Mouse (Mus musculus) intestine, embryonic 14.5 days (tissue): Measurements from ENCODE around the gene Upf2. TPM values are rescaled to one million over a fixed set of nuclear protein-coding genes. Genes with fewer than 3 reads are reported as not detected.
"Not testable (repeated sequence)": the region's sequence is repeated elsewhere in the genome, so short reads cannot be mapped to it uniquely, and the experiment has no call there.

Experiments
- ATAC-seq: fragments of 200-750 bp; cut with Nextera tagmentation; replicated peaks from 2 replicates; pipeline ENCODE4 v1.8.0; 2017; ENCODE audit warnings: low read depth, moderate number of reproducible peaks, moderate TSS enrichment, moderate library complexity; ENCODE audit not compliant: low FRiP score, low TSS enrichment
- DNase-seq: peaks from one replicate; pipeline ENCODE4 v3.0.0-alpha.2; 2018; ENCODE audit warnings: low spot score
- H3K27ac ChIP-seq: fragments of 300-500 bp; sonication (generic); 2 replicates; pipeline ENCODE4 v1.5.1; 2014; ENCODE audit warnings: low read depth, mild to moderate bottlenecking, control low read depth
- H3K27me3 ChIP-seq: fragments of 300-500 bp; sonication (generic); replicated peaks from 2 replicates; pipeline ENCODE4 v1.6.1; 2014; ENCODE audit warnings: low read length, control low read depth; ENCODE audit not compliant: control insufficient read depth, insufficient read depth
- H3K36me3 ChIP-seq: fragments of 300-500 bp; sonication (generic); 2 replicates; pipeline ENCODE4 v1.6.1; 2014; ENCODE audit warnings: low read length, control low read depth; ENCODE audit not compliant: control insufficient read depth, insufficient read depth
- H3K4me1 ChIP-seq: fragments of 300-500 bp; sonication (generic); replicated peaks from 2 replicates; pipeline ENCODE4 v1.6.1; 2014; ENCODE audit warnings: low read length, control low read depth, mixed read lengths; ENCODE audit not compliant: control insufficient read depth, insufficient read depth
- H3K4me2 ChIP-seq: fragments of 300-500 bp; sonication (generic); 2 replicates; pipeline ENCODE4 v1.6.1; 2014; ENCODE audit warnings: low read length
- H3K4me3 ChIP-seq: fragments of 300-500 bp; sonication (generic); 2 replicates; pipeline ENCODE4 v1.5.1; 2014; ENCODE audit warnings: low read depth, low read length, control low read depth, mixed read lengths
- H3K9ac ChIP-seq: fragments of 300-500 bp; sonication (generic); 2 replicates; pipeline ENCODE4 v1.6.1; 2014; ENCODE audit warnings: mild to moderate bottlenecking, low read length
- H3K9me3 ChIP-seq: fragments of 300-500 bp; sonication (generic); 2 replicates; pipeline ENCODE4 v1.6.1; 2016; ENCODE audit warnings: low read length, control low read depth; ENCODE audit not compliant: control insufficient read depth
- WGBS: fragments of 180-500 bp; shearing (Covaris S2); extraction: QIAGEN DNeasy Blood & Tissue Kit; methylation state at CpG from one replicate; pipeline ENCODE4 v1.1.7; 2014; 5-methylcytosine and 5-hydroxymethylcytosine counted together
- polyA plus RNA-seq: library from polyadenylated mRNA; unstranded; fragments of >200 nt; fragmentation: Nextera tagmentation; extraction: Ambion mirVana; gene quantifications from 2 replicates; pipeline ENCODE4 v1.2.1, GENCODE M21; 2014

Upf2 gene
- polyA plus RNA-seq, 1 experiment from 2014 or later = 11.5 TPM

DNA sequence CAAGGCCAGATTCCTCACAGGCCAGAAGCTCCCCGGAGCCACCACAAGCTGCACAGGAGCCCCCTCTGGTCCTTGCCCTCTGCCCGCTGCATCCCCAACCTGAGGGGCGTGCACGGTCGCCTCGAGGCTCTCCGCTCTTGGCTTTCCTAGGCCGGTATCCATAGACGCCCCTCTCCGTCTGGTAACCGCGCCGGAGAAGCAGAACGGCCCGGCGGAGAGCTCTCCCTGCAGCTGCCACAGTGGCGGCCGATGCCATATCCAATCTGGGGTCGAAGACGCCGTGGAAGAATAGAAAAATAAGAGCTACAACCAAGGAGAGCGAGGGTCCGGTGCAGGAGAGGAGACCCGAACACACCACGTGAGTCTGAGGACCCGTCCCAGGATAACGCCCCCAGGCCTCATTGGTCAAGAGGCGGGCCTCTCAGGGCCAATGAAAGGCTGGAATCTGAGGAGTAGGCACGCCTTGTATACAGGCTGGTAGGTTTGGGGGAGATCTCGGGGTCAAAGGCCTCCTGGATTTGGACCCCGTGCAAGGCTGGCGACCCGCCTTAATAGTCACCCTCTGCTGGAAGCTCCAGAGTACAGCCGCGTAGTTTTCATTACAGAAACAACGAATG is 8.7 kb upstream of the Upf2 start, which contains the start of gene Dhtkd1:
Dhtkd1 (minus strand) TSS at position 377 of the 617 bp plus-strand sequence.
- peak; percentile 83 for DNase-seq
- H3K27me3 ChIP-seq = no peaks in the 10 kb centered on the region
- peak within 1 kb of the TSS; percentile 69 for H3K4me2 ChIP-seq
- WGBS = under 1% methylated on average over 36 of the region's 36 CpGs
- no peaks in the 10 kb centered on the region for H3K9me3 ChIP-seq
- H3K4me3 ChIP-seq = peak within 1 kb of the TSS; percentile 60
- H3K27ac ChIP-seq = no peak within 1 kb of the TSS
- ATAC-seq = peak; percentile 96
- H3K36me3 ChIP-seq = no peaks in the 10 kb centered on the region
- H3K9ac ChIP-seq = peak within 1 kb of the TSS; percentile 58
- no peaks in the 10 kb centered on the region for H3K4me1 ChIP-seq

DNA sequence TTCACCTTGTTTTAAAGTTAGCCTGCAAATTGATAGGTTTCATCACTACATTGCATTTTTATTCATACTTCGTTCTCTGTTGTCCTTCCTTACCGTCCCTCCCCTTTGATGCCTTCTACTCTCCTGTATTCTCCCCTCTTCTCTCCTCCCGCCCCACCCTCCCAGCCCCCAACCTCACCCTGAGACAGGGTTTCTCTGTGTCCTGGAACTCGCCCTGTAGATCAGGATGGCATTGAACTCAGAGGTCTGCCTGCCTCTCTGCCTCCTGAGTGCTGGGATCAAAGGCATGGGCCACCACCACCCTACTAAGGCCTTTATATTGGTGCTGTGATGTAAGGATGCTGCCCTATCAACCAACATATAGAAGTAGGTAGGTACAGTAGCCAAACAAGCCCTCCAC is 8.2 kb upstream of the Upf2 start:
- no peak for ATAC-seq
- no peak for DNase-seq
- no peaks in the 10 kb centered on the region for H3K9me3 ChIP-seq
- 33% methylated on average over 4 of the region's 4 CpGs for WGBS
- no peak overlapping the region for H3K27ac ChIP-seq
- no peak overlapping the region; the same call in 1 of the 2 replicates for H3K9ac ChIP-seq
- no peaks in the 10 kb centered on the region for H3K27me3 ChIP-seq
- H3K36me3 ChIP-seq = no peaks in the 10 kb centered on the region
- H3K4me3 ChIP-seq = peak overlapping the region; percentile 60
- no peaks in the 10 kb centered on the region for H3K4me1 ChIP-seq
- H3K4me2 ChIP-seq = peak overlapping the region; percentile 69

DNA sequence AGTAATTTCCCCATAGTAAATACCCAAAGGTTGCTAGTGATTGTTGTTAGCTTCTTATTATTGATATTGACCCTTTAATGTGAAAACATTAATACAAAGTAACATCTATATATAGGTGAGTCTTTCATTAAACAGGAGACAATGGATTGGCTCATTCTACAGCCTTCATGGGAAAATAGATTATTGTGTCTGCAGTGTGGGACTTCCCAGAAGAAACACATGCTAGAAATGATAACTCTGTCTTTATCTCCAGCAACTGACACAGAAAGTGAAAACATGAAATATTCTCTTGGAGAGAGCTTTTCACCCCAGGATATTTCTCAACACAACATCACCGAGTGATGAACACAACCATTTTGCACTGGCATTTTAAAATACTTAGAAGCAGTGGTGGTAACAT is 5.6 kb upstream of the Upf2 start:
- H3K4me2 ChIP-seq = no peak overlapping the region
- no peaks in the 10 kb centered on the region for H3K9me3 ChIP-seq
- no peak overlapping the region for H3K4me3 ChIP-seq
- H3K4me1 ChIP-seq = no peaks in the 10 kb centered on the region
- no peak for DNase-seq
- no peak overlapping the region for H3K27ac ChIP-seq
- H3K9ac ChIP-seq = no peak overlapping the region
- no peak for ATAC-seq
- H3K36me3 ChIP-seq = no peaks in the 10 kb centered on the region
- H3K27me3 ChIP-seq = no peaks in the 10 kb centered on the region
- 78% methylated on average over 1 of the region's 1 CpGs for WGBS

DNA sequence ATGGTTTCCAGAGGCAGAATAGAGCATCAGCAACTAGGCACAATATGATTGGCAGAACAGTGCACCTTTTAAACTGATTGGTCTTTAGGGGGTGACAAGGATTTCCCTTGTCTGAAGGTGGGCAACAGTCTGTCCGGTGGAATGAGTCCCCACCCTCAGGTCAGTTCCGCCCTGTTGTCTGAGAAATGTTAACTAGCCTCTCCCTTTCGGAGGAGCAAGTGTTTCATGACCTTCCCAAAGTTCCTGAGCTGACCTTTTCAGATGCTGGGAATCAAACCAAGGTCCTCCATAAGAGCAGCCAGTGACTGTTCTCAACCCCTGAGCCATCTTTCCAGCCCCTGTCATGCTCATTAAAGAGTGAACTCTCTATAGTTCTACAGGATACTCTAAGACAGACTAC is 4.4 kb upstream of the Upf2 start:
- Histone ChIP-seq H3K4me2 (no peak overlapping the region), H3K27ac (no peak overlapping the region), H3K36me3 (no peaks in the 10 kb centered on the region), H3K9ac (no peak overlapping the region), H3K9me3 (no peaks in the 10 kb centered on the region), H3K4me3 (no peak overlapping the region), H3K4me1 (no peaks in the 10 kb centered on the region), H3K27me3 (no peaks in the 10 kb centered on the region)
- ATAC-seq (no peak), DNase-seq (no peak)
- 95% methylated on average over 3 of the region's 3 CpGs for WGBS

DNA sequence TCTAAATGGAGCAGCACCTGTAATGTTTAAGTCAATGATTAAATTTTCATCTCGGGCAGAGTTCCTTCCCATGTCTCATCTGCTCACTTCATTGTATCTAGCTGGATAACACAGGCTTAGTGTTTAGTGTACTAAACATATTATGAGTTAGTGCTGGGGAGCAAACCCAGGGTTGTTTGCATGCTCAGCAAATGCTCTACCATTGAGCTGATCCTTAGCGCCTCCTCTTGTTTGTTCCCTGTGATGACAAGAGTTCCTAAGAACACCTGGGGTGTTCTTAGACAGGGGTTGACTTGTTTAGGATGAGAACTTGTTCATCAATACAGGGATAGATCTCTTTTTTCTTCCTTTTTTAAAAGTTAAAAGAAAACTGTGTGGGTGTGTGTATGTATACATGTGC is 2.3 kb upstream of the Upf2 start:
- no peak overlapping the region for H3K4me3 ChIP-seq
- ATAC-seq (no peak), DNase-seq (no peak)
- no peaks in the 10 kb centered on the region for H3K9me3 ChIP-seq
- 93% methylated on average over 2 of the region's 2 CpGs for WGBS
- H3K9ac ChIP-seq = no peak overlapping the region
- no peak overlapping the region for H3K27ac ChIP-seq
- H3K36me3 ChIP-seq = no peaks in the 10 kb centered on the region
- H3K4me1 ChIP-seq = peaks cover 6% of the 10 kb centered on the region; the same call in 1 of the 2 replicates
- H3K27me3 ChIP-seq = no peaks in the 10 kb centered on the region
- H3K4me2 ChIP-seq = no peak overlapping the region

DNA sequence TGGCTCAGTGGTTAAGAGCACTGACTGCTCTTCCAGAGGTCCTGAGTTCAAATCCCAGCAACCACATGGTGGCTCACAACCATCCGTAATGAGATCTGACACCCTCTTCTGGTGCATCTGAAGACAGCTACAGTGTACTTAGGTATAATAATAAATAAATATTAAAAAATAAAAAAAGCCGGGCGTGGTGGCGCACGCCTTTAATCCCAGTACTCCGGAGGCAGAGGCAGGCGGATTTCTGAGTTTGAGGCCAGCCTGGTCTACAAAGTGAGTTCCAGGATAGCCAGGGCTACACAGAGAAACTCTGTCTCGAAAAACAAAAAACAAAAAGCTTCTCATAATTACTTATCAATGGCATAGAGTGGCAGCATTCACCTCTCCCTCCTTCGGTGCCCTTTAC is 1.4 kb upstream of the Upf2 start:
- DNase-seq, H3K4me1 ChIP-seq, ATAC-seq, H3K27ac ChIP-seq, H3K9me3 ChIP-seq, H3K9ac ChIP-seq, H3K36me3 ChIP-seq, H3K27me3 ChIP-seq: not testable (repeated sequence)
- H3K4me3 ChIP-seq = peak overlapping the region; percentile 81
- peak overlapping the region; percentile 67 for H3K4me2 ChIP-seq
- WGBS = 95% methylated on average over 9 of the region's 9 CpGs

DNA sequence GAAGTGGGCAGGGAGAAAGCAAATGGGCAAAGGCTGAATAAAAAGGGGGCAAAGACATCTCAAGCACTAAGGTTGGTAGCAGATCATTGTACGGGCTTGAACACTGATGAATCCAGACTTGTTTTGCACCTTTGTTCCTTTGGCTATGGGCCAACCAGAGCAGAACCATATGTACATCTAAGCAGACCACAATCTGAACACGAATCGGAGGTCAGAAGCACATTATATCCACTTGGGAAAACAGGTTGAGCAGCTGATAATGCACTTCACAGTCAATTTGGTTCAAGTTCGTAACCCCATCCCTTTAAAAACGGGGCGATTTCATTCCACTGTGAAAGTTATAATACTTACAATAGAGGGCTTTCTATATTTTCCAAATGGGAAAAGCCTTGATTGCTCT is 964 bp upstream of the Upf2 start:
- peak overlapping the region; percentile 80 for H3K27ac ChIP-seq
- peak overlapping the region; percentile 81 for H3K4me3 ChIP-seq
- peak; percentile 54 for DNase-seq
- peak overlapping the region; percentile 73 for H3K9ac ChIP-seq
- no peak for ATAC-seq
- 7% methylated on average over 6 of the region's 6 CpGs for WGBS
- H3K9me3 ChIP-seq = no peaks in the 10 kb centered on the region
- peaks cover 6% of the 10 kb centered on the region; the same call in 1 of the 2 replicates for H3K4me1 ChIP-seq
- peak overlapping the region; percentile 67 for H3K4me2 ChIP-seq
- no peaks in the 10 kb centered on the region for H3K27me3 ChIP-seq
- H3K36me3 ChIP-seq = no peaks in the 10 kb centered on the region

DNA sequence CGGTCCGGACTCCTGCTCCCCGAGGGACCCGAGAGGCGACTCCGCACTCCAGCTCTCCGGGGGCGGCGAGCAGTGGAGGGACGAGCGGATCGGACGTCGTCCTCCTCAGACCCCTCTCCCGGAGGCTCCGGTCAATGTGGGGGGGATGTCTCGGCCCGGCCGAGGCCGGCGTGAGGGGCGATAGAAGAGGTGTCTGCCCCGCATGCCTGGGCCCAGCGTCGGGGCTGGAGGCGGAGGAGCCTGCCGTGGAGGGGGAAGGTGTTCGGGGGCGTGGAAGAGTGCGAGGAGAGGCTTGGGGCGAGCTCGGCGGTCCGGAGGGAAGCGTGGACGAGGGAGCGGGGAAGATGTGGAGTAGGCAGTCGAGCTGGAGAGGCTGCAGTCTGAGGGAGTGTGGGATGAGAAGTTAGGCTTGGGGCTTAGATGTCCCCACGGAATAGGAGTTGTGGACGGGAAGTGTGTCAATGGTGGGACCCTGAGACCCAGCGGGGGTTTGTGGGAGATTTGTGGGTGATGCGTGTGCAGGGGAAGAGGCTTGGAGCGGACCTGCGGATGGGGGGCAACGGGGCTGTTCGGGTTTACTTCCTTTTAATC is 447 bp downstream of the Upf2 start:
- H3K4me3 ChIP-seq = peak overlapping the region; percentile 81
- H3K27ac ChIP-seq = peak overlapping the region; percentile 80
- no peaks in the 10 kb centered on the region for H3K36me3 ChIP-seq
- H3K4me1 ChIP-seq = peaks cover 6% of the 10 kb centered on the region; the same call in 1 of the 2 replicates
- WGBS = under 1% methylated on average over 46 of the region's 46 CpGs
- peak overlapping the region; percentile 73 for H3K9ac ChIP-seq
- DNase-seq = no peak
- peak overlapping the region; percentile 67 for H3K4me2 ChIP-seq
- no peak; the same call in none of the 2 replicates for ATAC-seq
- no peaks in the 10 kb centered on the region for H3K27me3 ChIP-seq
- H3K9me3 ChIP-seq = no peaks in the 10 kb centered on the region

DNA sequence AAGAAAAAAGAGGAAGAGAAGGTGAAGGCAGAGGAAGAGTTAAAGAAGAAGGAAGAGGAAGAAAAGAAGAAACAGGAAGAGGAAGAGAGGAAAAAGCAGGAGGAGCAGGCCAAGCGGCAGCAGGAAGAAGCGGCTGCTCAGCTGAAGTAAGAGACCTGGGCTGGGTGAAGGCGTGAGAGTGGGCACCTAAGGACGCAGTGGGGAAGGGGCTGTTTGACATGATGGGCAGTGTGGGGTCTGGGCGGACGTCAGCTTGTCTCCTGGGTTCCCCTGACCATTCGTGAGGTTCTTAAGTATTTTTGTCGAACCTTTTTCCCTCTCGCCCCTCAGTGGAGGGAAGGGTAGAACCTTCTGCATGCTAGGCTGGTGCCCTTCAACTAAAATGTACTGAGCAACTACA is 6.4 kb downstream of the Upf2 start:
- H3K9me3 ChIP-seq = no peaks in the 10 kb centered on the region
- H3K27me3 ChIP-seq = no peaks in the 10 kb centered on the region
- no peak overlapping the region for H3K4me3 ChIP-seq
- ATAC-seq (no peak), DNase-seq (no peak)
- peaks cover 54% of the 10 kb centered on the region for H3K36me3 ChIP-seq
- 90% methylated on average over 9 of the region's 9 CpGs for WGBS
- H3K27ac ChIP-seq = no peak overlapping the region
- H3K4me2 ChIP-seq = no peak overlapping the region
- no peak overlapping the region for H3K9ac ChIP-seq
- peaks cover under 1% of the 10 kb centered on the region; the same call in 1 of the 2 replicates for H3K4me1 ChIP-seq
